Mouse (Mus musculus) hindbrain, embryonic 16.5 days (tissue): ENCODE data around the gene Zmym2. TPM values are rescaled to one million over a fixed set of nuclear protein-coding genes. Genes with fewer than 3 reads are reported as not detected.
A peak's percentile ranks its signal among the peaks of the same experiment; 100 is the strongest.
"Not testable (repeated sequence)": the region's sequence is repeated elsewhere in the genome, so short reads cannot be mapped to it uniquely, and the experiment has no call there.

Experiments
- ATAC-seq: fragments of 200-750 bp; cut with Nextera tagmentation; 2 replicates; pipeline ENCODE4 v1.8.0; 2017; ENCODE audit warnings: moderate TSS enrichment, moderate library complexity
- H3K27ac ChIP-seq: fragments of 300-500 bp; sonication (generic); 2 replicates; pipeline ENCODE4 v1.5.1; 2014; ENCODE audit warnings: low read depth, mild to moderate bottlenecking, control low read depth, low read length, moderate library complexity
- H3K27me3 ChIP-seq: fragments of 300-500 bp; sonication (generic); replicated peaks from 2 replicates; pipeline ENCODE4 v1.6.1; 2014; ENCODE audit warnings: low read length; ENCODE audit not compliant: control insufficient read depth, insufficient read depth
- H3K36me3 ChIP-seq: fragments of 300-500 bp; sonication (generic); 2 replicates; pipeline ENCODE4 v1.6.1; 2014; ENCODE audit warnings: mild to moderate bottlenecking, low read length, moderate library complexity, mixed read lengths; ENCODE audit not compliant: control insufficient read depth, insufficient read depth
- H3K4me1 ChIP-seq: fragments of 300-500 bp; sonication (generic); 2 replicates; pipeline ENCODE4 v1.6.1; 2014; ENCODE audit warnings: low read depth, low read length; ENCODE audit not compliant: control insufficient read depth, insufficient read depth
- H3K4me2 ChIP-seq: fragments of 300-500 bp; sonication (generic); 2 replicates; pipeline ENCODE4 v1.6.1; 2014; ENCODE audit warnings: mild to moderate bottlenecking, low read length, control low read depth, moderate library complexity
- H3K4me3 ChIP-seq: fragments of 300-500 bp; sonication (generic); 2 replicates; pipeline ENCODE4 v1.5.1; 2014; ENCODE audit warnings: mild to moderate bottlenecking, low read length, control low read depth, moderate library complexity
- H3K9ac ChIP-seq: fragments of 300-500 bp; sonication (generic); 2 replicates; pipeline ENCODE4 v1.6.1; 2014; ENCODE audit warnings: low read depth, mild to moderate bottlenecking, control low read depth, low read length, moderate library complexity
- H3K9me3 ChIP-seq: fragments of 300-500 bp; sonication (generic); 2 replicates; pipeline ENCODE4 v1.6.1; 2014; ENCODE audit warnings: mild to moderate bottlenecking, low read length, moderate library complexity; ENCODE audit not compliant: control insufficient read depth
- WGBS: fragments of 180-500 bp; shearing (Covaris S2); extraction: QIAGEN DNeasy Blood & Tissue Kit; methylation state at CpG from one replicate; pipeline ENCODE4 v1.1.7; 2014; 5-methylcytosine and 5-hydroxymethylcytosine counted together
- polyA plus RNA-seq: library from polyadenylated mRNA; unstranded; fragments of >200 nt; fragmentation: Nextera tagmentation; extraction: Ambion mirVana; gene quantifications from 2 replicates; pipeline ENCODE4 v1.2.1, GENCODE M21; 2015

Zmym2 gene
- polyA plus RNA-seq, 1 experiment from 2014 or later, result 44.9 TPM

GRCm38 (mm10) chr14:56875586-56876159 is 10.8 kb upstream of the Zmym2 start:
- no peak overlapping the region for H3K27ac ChIP-seq
- H3K4me2 ChIP-seq, result no peak overlapping the region
- H3K36me3 ChIP-seq, result no peaks in the 10 kb centered on the region
- no peak overlapping the region for H3K9ac ChIP-seq
- no peak for ATAC-seq
- no peak overlapping the region for H3K4me3 ChIP-seq
- H3K4me1 ChIP-seq, result no peaks in the 10 kb centered on the region
- H3K27me3 ChIP-seq, result no peaks in the 10 kb centered on the region
- H3K9me3 ChIP-seq, result no peaks in the 10 kb centered on the region

GRCm38 (mm10) chr14:56881271-56881670 is 5.2 kb upstream of the Zmym2 start:
- Histone ChIP-seq H3K27me3 (no peaks in the 10 kb centered on the region), H3K9me3 (no peaks in the 10 kb centered on the region), H3K9ac (no peak overlapping the region), H3K4me2 (no peak overlapping the region), H3K27ac (no peak overlapping the region), H3K4me3 (no peak overlapping the region), H3K4me1 (no peaks in the 10 kb centered on the region), H3K36me3 (no peaks in the 10 kb centered on the region)
- WGBS, result 78% methylated on average over 3 of the region's 3 CpGs
- no peak for ATAC-seq

GRCm38 (mm10) chr14:56883431-56883830 is 3.0 kb upstream of the Zmym2 start:
- no peaks in the 10 kb centered on the region for H3K9me3 ChIP-seq
- no peaks in the 10 kb centered on the region for H3K27me3 ChIP-seq
- no peak overlapping the region for H3K4me3 ChIP-seq
- no peak overlapping the region for H3K27ac ChIP-seq
- H3K36me3 ChIP-seq, result no peaks in the 10 kb centered on the region
- no peak for ATAC-seq
- 84% methylated on average over 1 of the region's 1 CpGs for WGBS
- no peak overlapping the region for H3K9ac ChIP-seq
- no peak overlapping the region for H3K4me2 ChIP-seq
- peaks cover 4% of the 10 kb centered on the region for H3K4me1 ChIP-seq

GRCm38 (mm10) chr14:56885308-56885771 is 1.1 kb upstream of the Zmym2 start:
- Histone ChIP-seq H3K4me2 (peak overlapping the region; percentile 62), H3K27me3 (no peaks in the 10 kb centered on the region), H3K9me3 (no peaks in the 10 kb centered on the region), H3K9ac (peak overlapping the region; percentile 64), H3K4me3 (peak overlapping the region; percentile 55), H3K27ac (peak overlapping the region; percentile 81), H3K36me3 (0 out of 2 replicates have a peak, but pooled peaks cover 3% of the 10 kb centered on the region), H3K4me1 (peaks cover 17% of the 10 kb centered on the region)
- under 1% methylated on average over 31 of the region's 36 CpGs for WGBS
- ATAC-seq, result peak; percentile 12

- not testable (repeated sequence) for H3K9me3 ChIP-seq, H3K36me3 ChIP-seq, H3K27me3 ChIP-seq
- Histone ChIP-seq H3K4me3 (peak overlapping the region; percentile 55), H3K9ac (peak overlapping the region; percentile 78), H3K4me2 (peak overlapping the region; percentile 62), H3K4me1 (peaks cover 18% of the 10 kb centered on the region), H3K27ac (peak overlapping the region; percentile 87)
- peak; percentile 98 for ATAC-seq
- WGBS, result 1% methylated on average over 33 of the region's 69 CpGs
These were observed 363 bp upstream of the Zmym2 start for GRCm38 (mm10) chr14:56885986-56886593.

- Histone ChIP-seq H3K4me3 (peak overlapping the region; percentile 84), H3K36me3 (0 out of 2 replicates have a peak, but pooled peaks cover 4% of the 10 kb centered on the region), H3K27me3 (no peaks in the 10 kb centered on the region), H3K4me2 (peak overlapping the region; percentile 79), H3K27ac (peak overlapping the region; percentile 99), H3K4me1 (peaks cover 18% of the 10 kb centered on the region), H3K9ac (peak overlapping the region; percentile 95), H3K9me3 (no peaks in the 10 kb centered on the region)
- 1% methylated on average over 3 of the region's 3 CpGs for WGBS
- ATAC-seq, result no peak
These were observed 1.0 kb downstream of the Zmym2 start for GRCm38 (mm10) chr14:56887514-56887880.

GRCm38 (mm10) chr14:56887887-56888286 is 1.4 kb downstream of the Zmym2 start:
- under 1% methylated on average over 9 of the region's 9 CpGs for WGBS
- H3K9me3 ChIP-seq, result no peaks in the 10 kb centered on the region
- ATAC-seq, result no peak

GRCm38 (mm10) chr14:56888416-56888815 is 2.0 kb downstream of the Zmym2 start:
- 83% methylated on average over 2 of the region's 2 CpGs for WGBS
- Histone ChIP-seq H3K9me3 (no peaks in the 10 kb centered on the region), H3K9ac (no peak overlapping the region)

More at GRCm38 (mm10) chr14:56887887-56888286, 1.4 kb downstream of the Zmym2 start:
- Histone ChIP-seq H3K9ac (peak overlapping the region; percentile 95), H3K4me2 (peak overlapping the region; percentile 79), H3K4me1 (peaks cover 18% of the 10 kb centered on the region), H3K27me3 (no peaks in the 10 kb centered on the region), H3K4me3 (peak overlapping the region; percentile 84), H3K27ac (peak overlapping the region; percentile 99), H3K36me3 (0 out of 2 replicates have a peak, but pooled peaks cover 6% of the 10 kb centered on the region)

GRCm38 (mm10) chr14:56894417-56894816 is 8.0 kb downstream of the Zmym2 start:
- H3K27me3 ChIP-seq, result no peaks in the 10 kb centered on the region
- no peak overlapping the region for H3K4me3 ChIP-seq
- 0 out of 2 replicates have a peak, but pooled peaks cover 7% of the 10 kb centered on the region for H3K36me3 ChIP-seq
- ATAC-seq, result no peak
- H3K9me3 ChIP-seq, result no peaks in the 10 kb centered on the region
- no peak overlapping the region for H3K9ac ChIP-seq
- H3K27ac ChIP-seq, result no peak overlapping the region
- H3K4me1 ChIP-seq, result peaks cover 8% of the 10 kb centered on the region
- 90% methylated on average over 2 of the region's 2 CpGs for WGBS
- H3K4me2 ChIP-seq, result no peak overlapping the region

More at GRCm38 (mm10) chr14:56888416-56888815, 2.0 kb downstream of the Zmym2 start:
- Histone ChIP-seq H3K4me2 (peak overlapping the region; percentile 79), H3K4me3 (peak overlapping the region; percentile 84), H3K4me1 (peaks cover 18% of the 10 kb centered on the region), H3K36me3 (0 out of 2 replicates have a peak, but pooled peaks cover 6% of the 10 kb centered on the region), H3K27me3 (no peaks in the 10 kb centered on the region), H3K27ac (no peak overlapping the region)
- ATAC-seq, result no peak
